Mouse (Mus musculus): Measurements from ENCODE around the gene Fez2. TPM values are rescaled to one million over a fixed set of nuclear protein-coding genes. Genes with fewer than 3 reads are reported as not detected.

Fez2 gene
- 10 to 100 TPM; 47.0 to 60.6 TPM for total RNA-seq (2021)
- long read RNA-seq, experiment 1, transcript Fez2-201 (8 exons, 1,939 nt), result major isoform, 82 of 85 reads
- long read RNA-seq, experiment 1, partial matches to known transcripts, result 0 of 85 reads
- long read RNA-seq, experiment 1, other reads (novel, unspliced or antisense), result 1 of 85 reads
- long read RNA-seq, experiment 2, transcript Fez2-201 (8 exons, 1,939 nt), result major isoform, 334 of 375 reads
- long read RNA-seq, experiment 2, transcript Fez2-202 (9 exons, 2,041 nt), result minor isoform, 8 of 375 reads
- long read RNA-seq, experiment 2, partial matches to known transcripts, result 11 of 375 reads
- long read RNA-seq, experiment 2, other reads (novel, unspliced or antisense), result 22 of 375 reads

DNA sequence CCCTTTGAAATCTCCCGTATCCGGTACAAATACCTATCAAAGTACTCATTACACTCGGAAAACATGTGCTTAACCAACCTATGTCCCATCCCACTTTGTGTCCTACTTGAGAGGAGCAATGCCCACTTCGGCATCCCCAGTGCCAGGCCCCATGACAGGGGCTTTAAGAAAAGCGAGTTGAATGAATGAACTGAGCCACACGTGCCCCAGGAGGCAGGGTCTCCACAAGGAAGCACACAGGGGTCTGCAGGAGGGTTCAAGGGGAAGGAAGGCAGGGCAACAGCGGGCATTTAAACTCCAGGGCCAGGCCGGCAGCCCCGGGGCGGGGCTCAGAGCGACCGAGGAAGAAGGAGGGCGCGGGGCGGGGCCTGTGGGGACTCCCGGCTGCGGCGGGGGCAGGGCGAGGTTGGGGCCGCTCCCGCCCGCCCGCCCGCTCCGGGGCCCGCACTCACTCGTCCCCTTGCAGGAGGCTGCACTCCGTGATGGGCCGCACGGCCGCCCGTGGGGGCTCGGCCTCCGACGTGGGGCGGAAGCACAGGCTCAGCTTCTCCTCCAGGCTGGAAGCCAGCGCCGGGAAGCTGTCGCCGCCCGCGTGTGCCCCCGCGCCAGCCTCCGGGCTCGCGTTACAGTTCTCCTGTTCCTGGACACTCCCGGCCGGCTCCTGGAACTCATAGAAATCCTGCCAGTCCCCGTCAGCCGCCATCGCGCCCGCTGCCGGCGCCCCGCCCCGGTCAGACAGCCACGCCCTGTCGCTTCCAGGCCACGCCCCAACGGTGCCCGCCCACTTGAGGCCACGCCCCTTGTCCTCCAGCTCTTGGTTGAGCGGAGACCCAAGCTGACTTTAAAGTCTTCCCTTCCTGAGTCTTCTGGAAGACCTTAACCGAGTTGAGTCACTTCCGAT, at the start of gene Fez2:
Gene Fez2, minus strand, starts transcription at position 772 of the 901 bp plus-strand sequence.
- peak; percentile 98 to 99 for DNase-seq (ENCODE audit: low spot score in 2 of 2)

- DNase-seq (ENCODE audit: low spot score in 2 of 2), result no peak
Measured at GRCm38 (mm10) chr17:78465500-78465899, 47.5 kb upstream of the Fez2 start.

DNA sequence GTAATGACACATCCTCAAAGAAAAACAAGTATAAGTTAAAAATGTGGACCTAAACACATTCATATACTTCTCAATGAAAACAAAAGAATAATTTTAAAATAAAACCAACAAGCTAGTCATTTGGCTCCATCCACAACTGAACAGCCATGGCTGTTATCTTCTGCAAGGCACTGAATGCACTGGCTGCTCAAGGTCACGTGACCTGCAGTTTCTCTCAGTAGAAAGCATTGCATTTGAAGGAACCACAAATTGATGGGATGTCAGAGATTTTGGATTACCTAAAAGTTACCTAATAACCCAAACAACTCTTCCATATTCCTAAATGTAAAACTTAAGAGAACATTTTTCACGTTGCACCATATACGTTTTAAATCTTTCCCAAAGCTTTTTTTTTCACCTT, 47.1 kb upstream of the Fez2 start:
- DNase-seq (ENCODE audit: low spot score in 2 of 2), result no peak

GRCm38 (mm10) chr17:78460140-78460539, 42.2 kb upstream of the Fez2 start:
- DNase-seq (ENCODE audit: low spot score in 2 of 2), result no peak

DNA sequence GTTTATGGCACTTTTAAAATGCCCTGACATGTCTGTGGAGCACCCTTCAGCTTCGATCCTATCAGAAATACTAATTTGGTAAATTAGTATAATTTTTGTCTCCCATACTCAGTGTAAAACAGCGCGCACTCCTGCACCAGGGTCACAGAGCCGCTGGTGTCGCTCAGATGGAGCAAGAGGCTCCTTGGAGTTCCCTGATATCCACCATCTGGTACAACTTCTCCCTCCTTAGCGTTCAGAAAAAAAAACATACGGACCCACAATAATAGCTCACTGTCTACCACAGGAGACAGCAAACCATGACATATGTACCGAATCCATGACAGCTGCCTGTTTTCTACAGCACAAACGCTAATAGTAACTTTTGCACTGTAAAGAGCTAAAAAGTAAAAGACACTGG, 37.6 kb upstream of the Fez2 start:
- no peak for DNase-seq (ENCODE audit: low spot score in 2 of 2)

GRCm38 (mm10) chr17:78455114-78455513, 37.2 kb upstream of the Fez2 start:
- DNase-seq (ENCODE audit: low spot score in 2 of 2), result peak; percentile 77 to 81

DNA sequence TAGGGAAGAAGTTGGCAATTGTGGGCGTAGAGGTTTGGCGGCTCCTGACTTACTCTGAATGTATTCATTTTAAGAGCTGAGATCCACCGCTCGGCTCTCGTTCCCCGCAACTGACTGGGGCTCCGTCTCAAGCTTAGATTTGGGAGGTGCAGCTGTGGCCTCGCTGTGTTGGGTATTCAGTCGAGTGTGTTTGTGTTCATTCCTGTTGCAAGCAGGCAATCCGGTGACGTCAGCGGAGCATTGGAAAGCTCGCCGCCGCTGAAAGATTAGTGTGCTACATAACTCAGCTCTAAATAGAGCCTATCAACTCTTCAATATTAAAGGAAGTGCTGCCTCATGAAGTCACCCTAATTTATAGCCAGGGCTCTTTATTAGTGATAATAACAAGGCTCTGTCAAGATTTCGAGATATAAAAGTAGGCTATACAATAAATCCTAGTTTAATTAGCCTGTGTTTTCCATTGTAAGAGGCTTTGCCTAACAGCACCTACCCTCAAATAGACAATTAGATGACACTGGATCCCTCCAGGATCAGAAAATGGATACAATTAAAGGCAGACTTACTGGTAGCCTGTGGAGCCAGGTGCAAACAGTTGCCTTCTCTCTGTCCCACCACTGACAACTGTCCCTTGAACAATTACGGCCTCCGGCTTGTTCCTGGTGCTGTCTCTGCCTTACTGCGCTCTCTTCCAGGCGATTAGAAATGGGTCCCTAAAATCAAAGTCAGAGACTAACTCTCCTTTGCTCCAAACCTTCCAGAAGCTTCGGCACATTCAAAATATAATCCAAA, 36.4 kb upstream of the Fez2 start:
- DNase-seq (ENCODE audit: low spot score in 2 of 2), result no peak

DNA sequence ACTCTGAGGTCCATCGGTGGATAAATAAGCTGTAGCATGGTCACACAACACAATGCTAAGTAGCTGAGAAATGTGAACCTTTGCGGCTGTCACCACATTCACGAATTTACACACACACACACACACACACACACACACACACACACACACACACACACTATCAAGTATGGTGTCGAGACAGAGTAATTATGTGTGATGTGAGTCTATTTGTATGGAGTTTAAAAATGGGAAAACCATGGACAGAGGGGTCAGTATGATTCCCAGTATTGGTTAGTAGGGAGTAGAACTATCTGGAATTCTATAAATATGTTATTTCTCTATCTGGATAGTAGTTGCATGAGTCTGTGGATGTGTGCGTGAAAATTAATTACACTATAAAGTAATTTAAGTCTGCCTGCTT, 35.6 kb upstream of the Fez2 start:
- no peak for DNase-seq (ENCODE audit: low spot score in 2 of 2)

- DNase-seq (ENCODE audit: low spot score in 2 of 2), result no peak
Measured at GRCm38 (mm10) chr17:78451886-78452285, 33.9 kb upstream of the Fez2 start.

- no peak for DNase-seq (ENCODE audit: low spot score in 2 of 2)
Measured at GRCm38 (mm10) chr17:78451332-78451793, 33.4 kb upstream of the Fez2 start.

GRCm38 (mm10) chr17:78449635-78450197, 31.8 kb upstream of the Fez2 start:
- no peak for DNase-seq (ENCODE audit: low spot score in 2 of 2)

DNA sequence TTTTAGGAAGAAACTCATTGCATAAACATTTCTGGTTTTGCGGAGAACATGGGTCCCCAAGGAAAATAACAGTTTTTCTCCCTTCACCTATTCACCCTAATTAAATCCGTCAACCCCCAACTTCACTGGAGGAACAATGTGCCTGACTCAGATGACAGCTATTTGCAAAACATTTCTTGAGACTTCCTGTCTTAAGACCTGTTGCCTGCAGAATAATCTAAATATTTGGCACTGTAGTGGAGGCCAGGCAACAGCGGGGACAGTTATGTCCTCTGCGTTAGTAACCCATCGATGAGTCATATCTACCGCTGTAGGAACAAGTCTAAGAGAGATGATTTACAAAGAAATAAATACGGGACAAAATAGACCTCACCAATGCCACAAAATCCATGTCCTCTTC, 26.9 kb upstream of the Fez2 start:
- no peak for DNase-seq (ENCODE audit: low spot score in 2 of 2)

- no peak for DNase-seq (ENCODE audit: low spot score in 2 of 2)
Measured at GRCm38 (mm10) chr17:78440771-78441170, 22.8 kb upstream of the Fez2 start.

DNA sequence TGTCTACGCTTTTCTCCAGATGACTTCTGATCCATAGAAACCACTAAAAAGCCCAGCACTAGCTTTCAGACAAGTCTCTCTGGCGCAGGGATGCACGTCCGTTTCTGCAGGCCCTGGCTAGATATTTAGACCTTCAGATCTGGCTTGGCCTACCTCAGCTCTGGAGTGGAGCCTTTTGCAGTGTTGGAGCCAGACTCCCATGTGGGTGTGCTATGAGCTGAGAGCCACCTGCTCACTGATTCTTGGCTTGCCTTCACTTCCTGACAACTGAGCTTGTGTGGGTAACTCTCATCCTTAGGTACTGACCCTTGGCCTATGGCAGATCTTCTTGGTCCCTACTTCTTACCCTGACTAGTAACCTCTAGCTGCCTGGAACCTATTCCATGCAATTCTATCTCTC, 19.2 kb upstream of the Fez2 start:
- DNase-seq (ENCODE audit: low spot score in 2 of 2), result no peak

GRCm38 (mm10) chr17:78435661-78436060, 17.7 kb upstream of the Fez2 start:
- no peak for DNase-seq (ENCODE audit: low spot score in 2 of 2)

- DNase-seq (ENCODE audit: low spot score in 2 of 2), result peak; percentile 67 to 68
Measured at GRCm38 (mm10) chr17:78434746-78435145, 16.8 kb upstream of the Fez2 start.

GRCm38 (mm10) chr17:78430374-78430773, 12.4 kb upstream of the Fez2 start:
- no peak for DNase-seq (ENCODE audit: low spot score in 2 of 2)

DNA sequence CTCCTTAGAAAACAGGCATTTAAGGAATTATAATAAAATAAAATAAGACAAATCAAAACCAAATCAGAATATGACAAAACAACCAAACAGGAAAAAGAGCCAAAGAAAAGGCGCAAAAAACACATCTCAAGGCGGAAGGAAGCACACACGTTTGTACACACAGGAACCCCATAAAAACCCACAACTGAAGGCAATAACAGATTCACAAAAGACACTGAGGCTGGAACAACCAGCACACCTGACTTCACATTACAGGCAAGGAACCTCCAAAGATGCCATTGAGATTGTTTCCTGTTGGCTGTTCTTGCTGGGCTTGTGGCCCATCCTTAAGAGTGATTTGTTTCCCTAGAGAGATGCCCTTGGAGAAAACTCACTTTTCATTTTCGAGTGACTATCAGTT, 11.1 kb upstream of the Fez2 start:
- DNase-seq (ENCODE audit: low spot score in 2 of 2), result no peak

DNA sequence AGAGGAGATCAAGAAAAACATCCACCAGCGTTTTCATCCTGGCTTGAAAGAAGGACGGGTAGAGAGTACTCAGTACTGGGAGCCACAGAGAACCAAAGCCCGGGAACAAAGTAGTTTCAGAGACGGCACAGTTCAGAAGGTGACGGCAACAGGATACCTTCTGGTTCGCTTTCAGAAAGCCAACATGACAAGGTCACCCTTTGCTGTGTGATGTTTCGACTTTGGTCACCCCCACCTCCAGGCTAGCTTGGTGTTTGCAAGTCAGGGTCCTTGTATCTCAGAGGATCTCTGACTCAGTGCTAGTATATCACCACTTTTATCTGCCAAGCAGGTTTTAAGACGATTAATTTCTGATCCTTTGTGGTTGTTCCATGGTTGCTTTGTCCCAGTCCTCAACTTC, 7.1 kb upstream of the Fez2 start:
- no peak for DNase-seq (ENCODE audit: low spot score in 2 of 2)

GRCm38 (mm10) chr17:78419216-78419615, 1.3 kb upstream of the Fez2 start:
- no peak for DNase-seq (ENCODE audit: low spot score in 2 of 2)

- no peak for DNase-seq (ENCODE audit: low spot score in 2 of 2)
Measured at GRCm38 (mm10) chr17:78415255-78415654, 2.7 kb downstream of the Fez2 start.
